ENCODE assay signal across 11 mouse cellular contexts in genomic region chr4:107998641-107999332, GRCm38 (mm10). TPM values are rescaled to one million over a fixed set of nuclear protein-coding genes. Genes with fewer than 3 reads are reported as not detected.
DNase-seq lines count a peak whose midpoint lies in the region; ATAC-seq and TF ChIP-seq lines count a peak whose summit lies in the region.
"Had no signal": no experiment of that assay in that cellular context is flagged by ENCODE, and none has a peak within 500 bp of the region (broad histone marks: within the 10 kb centered on the region; RNA-seq: fewer than 3 reads in every experiment).

No protein-coding gene starts in this region.

- TF ChIP-seq CTCF in E14TG2a.4 (conservative IDR thresholded peaks at IDR 0.05; ENCODE audit: low read length), result no peak
- TF ChIP-seq CTCF in thymus, adult 2 months (IDR thresholded peaks at IDR 0.05; ENCODE audit: borderline replicate concordance, control insufficient read depth, extremely low read depth, insufficient read depth, low read length, poor library complexity), result no peak

- H3K9ac ChIP-seq in heart, embryonic 12.5 days, result no peak overlapping the region
- H3K9ac ChIP-seq: forebrain, postnatal 0 days had no signal

- no peaks in the 10 kb centered on the region for H3K36me3 ChIP-seq in E14TG2a.4 (ENCODE audit: insufficient read depth, low read length)
- no peaks in the 10 kb centered on the region for H3K36me3 ChIP-seq in heart, embryonic 12.5 days
- no peaks in the 10 kb centered on the region for H3K36me3 ChIP-seq in thymus, adult 2 months (ENCODE audit: control insufficient read depth, insufficient read depth, low read length)

- no peak overlapping the region for H3K27ac ChIP-seq in heart, embryonic 12.5 days (ENCODE audit: poor library complexity, severe bottlenecking)
- H3K27ac ChIP-seq in thymus, adult 2 months (ENCODE audit: control insufficient read depth, insufficient read depth, low read length), result no peak overlapping the region

- 33% methylated on average over 11 of the region's 11 CpGs for WGBS in heart, embryonic 12.5 days
- WGBS in thymus, adult 2 months, result 88% methylated on average over 11 of the region's 11 CpGs

- H3K4me2 ChIP-seq in heart, embryonic 12.5 days, result 0 out of 2 replicates have a peak overlapping the region, but pooled peaks have one; percentile 4

- H3K4me3 ChIP-seq in E14TG2a.4 (replicated peaks; ENCODE audit: low read length), result peak overlapping the region; percentile 57
- no peak overlapping the region for H3K4me3 ChIP-seq in heart, embryonic 12.5 days
- H3K4me3 ChIP-seq in thymus, adult 2 months (ENCODE audit: control insufficient read depth, insufficient read depth, low read length), result no peak overlapping the region

- no peak for ATAC-seq in heart, embryonic 12.5 days (ENCODE audit: insufficient number of reproducible peaks, low FRiP score)
- ATAC-seq: forebrain, postnatal 0 days had no signal

- peaks cover 20% of the 10 kb centered on the region; the same call in 1 of the 2 replicates for H3K27me3 ChIP-seq in E14TG2a.4 (ENCODE audit: insufficient read depth, low read length)
- 0 out of 2 replicates have a peak, but pooled peaks cover 4% of the 10 kb centered on the region for H3K27me3 ChIP-seq in heart, embryonic 12.5 days (replicated peaks)
- H3K27me3 ChIP-seq in thymus, adult 2 months (ENCODE audit: control insufficient read depth, insufficient read depth, low read length), result no peaks in the 10 kb centered on the region

- no peak for TF ChIP-seq POLR2A in thymus, adult 2 months (IDR thresholded peaks at IDR 0.05; ENCODE audit: control insufficient read depth, extremely low read depth, insufficient read depth, low read length, poor library complexity)

- DNase-seq in adrenal gland, postnatal 14 days, result peak; percentile 45
- DNase-seq in adrenal gland, postnatal 25 days, result no peak
- DNase-seq in lung, adult 18-20 months, result peak; percentile 46 to 51
- no peak for DNase-seq in thymus, adult 2 months
- no peak for DNase-seq in embryo, embryonic 10.5 days (ENCODE audit: low spot score)
- DNase-seq in frontal cortex, adult 2 months (ENCODE audit: extremely low spot score in 1 of 2, low spot score in 1 of 2), result no peak
- DNase-seq: forebrain, postnatal 0 days had no signal

- peaks cover 23% of the 10 kb centered on the region for H3K4me1 ChIP-seq in E14TG2a.4 (replicated peaks; ENCODE audit: low read depth, low read length)
- H3K4me1 ChIP-seq in heart, embryonic 12.5 days (replicated peaks), result 0 out of 2 replicates have a peak, but pooled peaks cover 6% of the 10 kb centered on the region
- H3K4me1 ChIP-seq in thymus, adult 2 months (replicated peaks; ENCODE audit: control insufficient read depth, insufficient read depth, low read length), result peaks cover 12% of the 10 kb centered on the region

- no peaks in the 10 kb centered on the region for H3K9me3 ChIP-seq in E14TG2a.4 (ENCODE audit: low read length)
- peaks cover 4% of the 10 kb centered on the region; the same call in 1 of the 2 replicates for H3K9me3 ChIP-seq in heart, embryonic 12.5 days (replicated peaks)

RNA-seq across cellular contexts. Expression of gene Slc1a7, which starts 30.7 kb away (rescaled TPM):
- 0.26 and 0.44 TPM in 2 replicates for total RNA-seq in adrenal gland, postnatal 14 days (2021)
- total RNA-seq in adrenal gland, postnatal 25 days (2021), result 0.58 TPM in 1 of 2 replicates, not detected in the other
- not detected in 2 replicates for polyA plus RNA-seq in heart, embryonic 12.5 days (2016; fragmentation: Nextera tagmentation; extraction: Ambion mirVana)
- polyA plus RNA-seq in thymus, adult 2 months (2012; rRNA removed), result 0.18 and 0.23 TPM in 2 replicates
- 0.10 and 0.11 TPM in 2 replicates for polyA plus RNA-seq in frontal cortex, adult 2 months (2012; rRNA removed)
- total RNA-seq: forebrain, postnatal 0 days; left cerebral cortex, postnatal 10 days had no signal
- polyA plus RNA-seq: C2C12 had no signal

Comparison
In these comparisons a context has a peak if more than half of its experiments do, and no peak if none do; other contexts are left out.
1. DNase-seq: peak in adrenal gland, postnatal 14 days (single experiment) and lung, adult 18-20 months (2 of 2); none in adrenal gland, postnatal 25 days (single experiment), thymus, adult 2 months (single experiment), embryo, embryonic 10.5 days (single experiment) and frontal cortex, adult 2 months (0 of 2).